Mouse (Mus musculus) megakaryocyte, embryonic 14.5 days (primary cell): ENCODE measurements around the gene Sypl.

Experiments used
- FLI1 ChIP-seq: IDR thresholded peaks from 2 replicates; pipeline ENCODE4 v1.6.1; 2012; ENCODE audit warnings: low read length, inconsistent platforms, mixed read lengths
- GATA1 ChIP-seq: IDR thresholded peaks from 3 replicates; pipeline ENCODE4 v1.6.1; 2012; ENCODE audit warnings: mixed read lengths, low read length, inconsistent platforms, borderline replicate concordance

DNA sequence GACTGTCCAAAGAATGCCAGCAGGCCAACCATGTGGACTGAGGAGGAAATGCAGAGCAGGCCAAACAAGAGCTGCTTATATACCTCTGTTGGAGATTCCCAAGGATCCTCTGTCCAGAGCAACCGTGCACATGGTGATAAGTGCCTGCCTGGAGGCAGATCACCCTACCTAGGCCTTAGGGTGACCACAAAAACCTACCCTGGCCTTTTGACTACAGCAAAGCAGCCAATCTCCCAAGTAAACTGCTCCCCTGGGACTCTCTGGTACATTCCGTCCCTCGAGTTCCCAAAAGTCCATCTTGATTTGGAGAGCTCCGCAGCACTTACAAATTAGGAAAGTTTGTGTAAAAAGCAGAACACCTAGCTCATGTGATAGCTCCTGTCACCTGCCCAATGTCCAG is 32.6 kb upstream of the Sypl start:
- TF ChIP-seq GATA1: no peak
- no peak for TF ChIP-seq FLI1
